Mouse (Mus musculus) c-Kit-positive CD71-positive TER-119-negative erythroid progenitor cells, embryonic 14.5 days (primary cell): ENCODE measurements at regions not wholly inside any gene's neighbourhood (a gene's known extent, or its start where the extent isn't known, plus 50 kb on each side); places are given as distances from the start of the nearest gene placed in this dataset.

Experiments used
- DNase-seq: peaks from one replicate; pipeline ENCODE4 v3.0.0-alpha.2; 2013; ENCODE audit warnings: low read depth

DNA sequence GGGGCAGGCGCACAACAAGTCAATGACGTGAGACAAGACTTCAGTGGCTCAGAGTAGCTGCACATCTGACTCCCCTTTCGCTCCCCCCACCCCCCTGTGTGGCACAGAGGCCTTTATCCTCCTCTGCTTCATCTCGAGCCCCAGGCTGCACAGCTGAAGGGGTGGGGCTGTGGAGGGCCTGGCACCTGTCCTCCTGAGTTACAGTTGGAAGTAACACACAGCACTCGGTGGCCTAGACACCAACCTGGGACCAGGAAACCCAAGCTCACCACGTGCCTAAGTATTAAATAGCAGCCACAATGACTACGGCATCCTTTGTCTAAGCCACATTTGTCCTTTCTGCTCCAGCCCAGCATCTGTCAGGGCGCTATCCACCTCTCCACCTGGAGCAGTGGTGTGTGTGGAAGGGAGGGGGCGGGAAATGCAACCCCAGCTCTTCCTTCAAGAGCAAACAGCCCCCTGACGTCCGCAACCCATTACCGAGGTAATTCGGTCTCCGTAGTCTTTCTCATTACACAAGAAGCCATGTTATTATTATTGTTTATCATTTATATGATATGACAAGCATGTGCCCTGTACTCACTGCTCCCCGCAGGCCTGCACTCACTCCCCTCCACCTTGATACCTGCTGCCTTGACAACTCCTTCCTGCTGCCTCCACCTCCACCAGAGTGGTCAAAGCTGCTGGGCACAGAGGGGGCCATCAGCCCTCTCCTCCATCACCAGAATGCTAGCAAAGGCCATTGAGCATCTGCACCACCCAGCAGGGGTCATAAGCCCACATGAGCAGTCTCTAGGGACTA is 73.7 kb upstream of the Igsf21 start:
- no peak for DNase-seq

DNA sequence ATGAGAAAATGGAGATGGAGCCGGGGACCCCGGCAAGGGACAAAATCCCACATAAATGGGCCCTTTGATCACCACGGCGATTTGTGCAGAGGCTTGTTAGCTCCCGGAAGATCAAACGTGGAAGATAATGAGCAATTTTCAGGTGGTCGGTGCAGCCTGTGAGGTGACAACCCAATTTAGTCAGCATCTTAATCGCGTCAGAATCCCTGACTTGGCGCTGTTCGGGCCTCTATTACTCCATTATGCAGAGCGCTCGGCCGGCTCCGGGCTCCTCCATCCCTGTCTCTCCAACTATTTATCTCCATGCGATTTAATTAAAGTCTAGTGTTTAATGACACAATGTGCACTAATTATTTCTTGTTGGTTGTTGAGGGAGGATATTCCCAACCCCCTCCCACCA is 66.1 kb upstream of the Igsf21 start:
- DNase-seq: no peak

DNA sequence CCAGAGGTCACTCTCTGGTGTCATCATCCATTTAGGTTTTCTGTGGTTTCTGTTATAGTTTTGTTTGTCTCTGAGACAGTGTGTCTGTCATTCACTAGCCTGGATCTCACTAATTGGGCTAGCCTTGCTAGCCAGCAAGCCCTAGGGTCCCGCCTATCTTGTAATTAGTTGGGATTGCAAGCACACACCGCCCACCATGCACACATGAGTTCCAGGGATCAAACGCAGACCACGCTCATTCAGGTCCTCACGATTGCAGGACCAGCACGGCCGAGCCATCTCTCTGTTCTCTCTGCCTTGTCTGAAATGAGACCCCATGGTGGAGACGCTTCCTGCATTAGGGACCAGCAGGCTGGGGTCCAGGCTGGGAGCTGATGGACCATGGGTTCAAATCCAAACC is 60.9 kb upstream of the Igsf21 start:
- DNase-seq: no peak

DNA sequence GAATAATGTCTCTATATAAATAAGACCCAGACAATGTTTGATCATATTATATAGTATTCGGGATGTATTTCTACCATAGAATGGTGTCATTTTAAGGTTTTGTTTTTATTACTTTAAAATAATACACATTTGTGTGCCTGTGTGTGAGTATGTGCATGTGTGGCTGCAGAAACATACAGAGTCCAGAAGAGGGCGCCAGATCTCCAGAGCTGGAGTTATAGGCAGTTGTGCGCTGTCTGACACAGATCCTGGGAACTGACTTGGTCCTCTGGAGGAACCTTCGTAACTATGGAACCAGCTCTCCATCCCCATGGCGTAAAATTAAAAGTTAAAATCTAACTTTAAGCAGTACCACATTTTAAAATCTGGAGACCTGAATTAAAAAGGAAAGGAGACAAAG is 58.4 kb upstream of the Igsf21 start:
- DNase-seq: no peak

DNA sequence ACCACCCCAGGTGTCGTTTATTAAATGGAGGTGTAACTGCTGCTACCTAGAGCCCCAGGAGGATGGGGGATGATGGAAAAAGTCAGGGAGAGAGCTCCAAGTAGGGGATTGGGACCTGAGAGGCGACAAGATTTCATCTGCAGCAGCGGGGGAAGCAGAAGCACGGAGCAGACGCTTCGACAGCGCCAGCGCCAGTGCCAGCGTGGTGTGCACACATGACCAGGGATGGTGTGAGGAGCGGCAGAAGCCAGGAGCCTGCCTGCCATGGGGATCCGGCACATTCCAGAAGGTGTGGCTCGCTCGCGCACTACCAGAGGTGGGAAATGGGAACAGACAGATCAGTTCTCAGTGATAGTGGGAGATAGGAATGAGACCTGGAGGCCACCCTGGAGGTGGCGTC is 55.1 kb upstream of the Igsf21 start:
- DNase-seq: no peak

DNA sequence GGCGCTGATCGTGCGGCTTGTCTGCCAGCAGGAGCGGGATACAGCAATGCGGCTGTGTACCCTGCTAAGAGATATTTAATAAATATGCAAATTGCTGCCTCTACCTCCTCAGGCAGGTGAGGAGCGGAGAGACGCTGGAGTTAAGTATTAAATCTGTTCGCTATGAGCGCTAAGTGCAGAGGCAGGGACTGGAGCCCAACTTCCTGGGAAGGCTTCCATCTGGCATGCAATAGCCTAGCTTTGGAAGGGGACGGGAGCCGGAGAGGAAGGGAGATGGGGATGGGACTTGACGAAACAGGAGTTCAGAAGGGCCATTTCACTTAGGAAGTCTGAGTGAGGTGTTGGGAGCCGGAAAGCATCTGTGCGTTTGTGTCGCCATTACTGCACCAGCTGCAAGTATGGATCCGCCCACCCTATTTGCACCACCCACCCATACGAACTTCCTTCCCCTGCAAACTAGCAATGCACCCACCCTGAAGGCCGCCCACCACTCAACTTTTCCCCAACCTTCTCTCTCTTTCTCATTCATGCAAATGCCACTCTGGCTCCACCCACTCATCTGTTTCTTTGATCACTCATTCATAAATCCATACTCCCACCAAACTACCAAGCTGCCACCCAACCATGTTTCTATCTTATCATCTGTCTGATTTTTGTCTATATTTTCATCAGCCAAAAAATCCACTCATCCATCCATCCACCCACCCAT is 51.5 kb upstream of the Igsf21 start:
- no peak for DNase-seq
